Mouse (Mus musculus) left cerebral cortex, adult 8-10 months (tissue): ENCODE data around the gene Cabin1. TPM values are rescaled to one million over a fixed set of nuclear protein-coding genes. Genes with fewer than 3 reads are reported as not detected.

ENCODE experiments used
- total RNA-seq, 4 experiments: library from RNA; stranded (reverse); gene quantifications; 2 replicates each; pipeline ENCODE4 v1.2.4; 2022

The Cabin1 gene
- total RNA-seq, 4 experiments from 2014 or later, result 61.3 to 73.2 (median 69.6) TPM

Other genes starting within 250 kb of the Cabin1 start
- gene Snrpd3, start 246.8 kb downstream of the Cabin1 start, total RNA-seq, result 10 to 100 TPM; 68.9 to 83.0 (median 81.2) TPM
- 10 to 100 TPM; 14.2 to 19.2 (median 15.2) TPM for gene Gucd1, start 246.4 kb downstream of the Cabin1 start, total RNA-seq
- gene Lrrc75b, start 204.0 kb downstream of the Cabin1 start, total RNA-seq, result 10 to 100 TPM; 10.9 to 15.5 (median 12.0) TPM
- 1 to 10 TPM; 2.3 to 5.5 (median 4.5) TPM for gene Ggt1, start 202.7 kb downstream of the Cabin1 start, total RNA-seq
- 1 to 10 TPM; 1.8 to 3.5 (median 2.4) TPM for gene Ggt5, start 175.0 kb downstream of the Cabin1 start, total RNA-seq
- gene Susd2, start 120.3 kb downstream of the Cabin1 start, total RNA-seq, result 10 to 100 TPM in 2 of 4 experiments, 1 to 10 TPM in 2; 8.7 to 12.0 (median 10.3) TPM
- 10 to 100 TPM; 41.6 to 58.4 (median 51.6) TPM for gene Ddt, start 9.1 kb upstream of the Cabin1 start, total RNA-seq
- not detected for gene Gm20441, start 16.6 kb upstream of the Cabin1 start, total RNA-seq
- gene Gstt3, start 17.1 kb upstream of the Cabin1 start, total RNA-seq, result 1 to 10 TPM; 2.6 to 5.2 (median 3.8) TPM
- gene Gstt1, start 34.2 kb upstream of the Cabin1 start, total RNA-seq, result 10 to 100 TPM; 13.3 to 16.5 (median 15.5) TPM
- gene Gstt4, start 58.2 kb upstream of the Cabin1 start, total RNA-seq, result not detected
- 1 to 10 TPM; 4.2 to 6.2 (median 5.2) TPM for gene Gstt2, start 73.1 kb upstream of the Cabin1 start, total RNA-seq
- gene Mif, start 95.9 kb upstream of the Cabin1 start, total RNA-seq, result 100 to 1,000 TPM; 528 to 550 (median 540) TPM
- 1 to 10 TPM; 2.2 to 3.9 (median 2.6) TPM for gene Derl3, start 129.1 kb upstream of the Cabin1 start, total RNA-seq
- gene Smarcb1, start 157.3 kb upstream of the Cabin1 start, total RNA-seq, result 10 to 100 TPM; 85.8 to 88.5 (median 86.4) TPM
- 100 to 1,000 TPM; 356 to 427 (median 392) TPM for gene Chchd10, start 168.8 kb upstream of the Cabin1 start, total RNA-seq
- 1 to 10 TPM; 1.5 to 3.0 (median 1.7) TPM for gene Mmp11, start 172.2 kb upstream of the Cabin1 start, total RNA-seq
- gene Gm867, start 176.3 kb upstream of the Cabin1 start, total RNA-seq, result under 1 TPM; 0.41 to 0.91 (median 0.70) TPM
- gene Vpreb3, start 178.7 kb upstream of the Cabin1 start, total RNA-seq, result not detected
- under 1 TPM in 1 of 4 experiments, not detected in 3; 0.27 TPM for gene Gm5134, start 190.2 kb upstream of the Cabin1 start, total RNA-seq